Mouse (Mus musculus) forebrain, embryonic 11.5 days (tissue): ENCODE data around the gene Chst8. TPM values are rescaled to one million over a fixed set of nuclear protein-coding genes. Genes with fewer than 3 reads are reported as not detected.
A peak's percentile ranks its signal among the peaks of the same experiment; 100 is the strongest.

Experiments
- ATAC-seq: fragments of 200-750 bp; cut with Nextera tagmentation; replicated peaks from 2 replicates; pipeline ENCODE4 v1.8.0; 2017; ENCODE audit warnings: moderate TSS enrichment; ENCODE audit not compliant: low FRiP score
- DNase-seq: peaks from one replicate; pipeline ENCODE4 v3.0.0-alpha.2; 2017; ENCODE audit warnings: low spot score
- H3K27ac ChIP-seq: fragments of 300-500 bp; sonication (generic); 2 replicates; pipeline ENCODE4 v1.5.1; 2014; ENCODE audit warnings: low read depth, low read length
- H3K27me3 ChIP-seq: fragments of 300-500 bp; sonication (generic); 2 replicates; pipeline ENCODE4 v1.6.1; 2014; ENCODE audit warnings: mild to moderate bottlenecking, low read length, mixed read lengths; ENCODE audit not compliant: control insufficient read depth, insufficient read depth
- H3K36me3 ChIP-seq: fragments of 300-500 bp; sonication (generic); 2 replicates; pipeline ENCODE4 v1.6.1; 2014; ENCODE audit warnings: mild to moderate bottlenecking, low read length, moderate library complexity, mixed read lengths; ENCODE audit not compliant: control insufficient read depth, insufficient read depth
- H3K4me1 ChIP-seq: fragments of 300-500 bp; sonication (generic); replicated peaks from 2 replicates; pipeline ENCODE4 v1.6.1; 2014; ENCODE audit warnings: low read length, mixed read lengths; ENCODE audit not compliant: control insufficient read depth, insufficient read depth
- H3K4me2 ChIP-seq: fragments of 300-500 bp; sonication (generic); 2 replicates; pipeline ENCODE4 v1.6.1; 2014; ENCODE audit warnings: low read depth, mild to moderate bottlenecking, low read length, moderate library complexity, mixed read lengths; ENCODE audit not compliant: severe bottlenecking
- H3K4me3 ChIP-seq: fragments of 300-500 bp; sonication (generic); 2 replicates; pipeline ENCODE4 v1.5.1; 2014; ENCODE audit warnings: low read depth, low read length
- H3K9ac ChIP-seq: fragments of 300-500 bp; sonication (generic); 2 replicates; pipeline ENCODE4 v1.6.1; 2014; ENCODE audit warnings: low read length
- H3K9me3 ChIP-seq: fragments of 300-500 bp; sonication (generic); 2 replicates; pipeline ENCODE4 v1.6.1; 2016; ENCODE audit warnings: low read length, mixed read lengths; ENCODE audit not compliant: control insufficient read depth
- WGBS: fragments of 180-500 bp; shearing (Covaris S2); extraction: QIAGEN DNeasy Blood & Tissue Kit; methylation state at CpG from one replicate; pipeline ENCODE4 v1.1.7; 2014; 5-methylcytosine and 5-hydroxymethylcytosine counted together
- polyA plus RNA-seq: library from polyadenylated mRNA; unstranded; fragments of >200 nt; fragmentation: Nextera tagmentation; extraction: Ambion mirVana; gene quantifications from 2 replicates; pipeline ENCODE4 v1.2.1, GENCODE M21; 2014

Chst8 gene
- polyA plus RNA-seq, 1 experiment from 2014 or later = 11.4 TPM

- WGBS = 5% methylated on average over 5 of the region's 5 CpGs
- H3K9me3 ChIP-seq = no peaks in the 10 kb centered on the region
Observed at GRCm38 (mm10) chr7:34662227-34662626, 150.3 kb downstream of the Chst8 start.

GRCm38 (mm10) chr7:34659386-34660085, 153.0 kb downstream of the Chst8 start:
- H3K27ac ChIP-seq = no peak overlapping the region
- WGBS = 77% methylated on average over 5 of the region's 6 CpGs
- H3K4me2 ChIP-seq = no peak overlapping the region
- H3K9me3 ChIP-seq = no peaks in the 10 kb centered on the region
- H3K27me3 ChIP-seq = no peaks in the 10 kb centered on the region
- no peak overlapping the region for H3K9ac ChIP-seq
- no peaks in the 10 kb centered on the region for H3K36me3 ChIP-seq
- no peak for DNase-seq
- peaks cover 8% of the 10 kb centered on the region; the same call in 1 of the 2 replicates for H3K4me1 ChIP-seq
- no peak for ATAC-seq
- no peak overlapping the region for H3K4me3 ChIP-seq

More at GRCm38 (mm10) chr7:34662227-34662626, 150.3 kb downstream of the Chst8 start:
- Histone ChIP-seq H3K27ac (no peak overlapping the region), H3K36me3 (no peaks in the 10 kb centered on the region), H3K9ac (peak overlapping the region; percentile 13; the same call in 1 of the 2 replicates), H3K4me3 (no peak overlapping the region), H3K27me3 (no peaks in the 10 kb centered on the region), H3K4me1 (peaks cover 3% of the 10 kb centered on the region; the same call in 1 of the 2 replicates), H3K4me2 (no peak overlapping the region; the same call in 1 of the 2 replicates)
- ATAC-seq = no peak
- DNase-seq = no peak

GRCm38 (mm10) chr7:34656632-34657031, 155.9 kb downstream of the Chst8 start, which contains the start of gene Kctd15:
TSS of gene Kctd15 (minus strand) at chr7:34656732.
- ATAC-seq (no peak), DNase-seq (no peak)
- Histone ChIP-seq H3K4me2 (peak within 1 kb of the TSS; percentile 55), H3K4me1 (peaks cover 12% of the 10 kb centered on the region), H3K27me3 (no peaks in the 10 kb centered on the region), H3K9ac (peak within 1 kb of the TSS; percentile 97), H3K4me3 (peak within 1 kb of the TSS; percentile 76), H3K9me3 (no peaks in the 10 kb centered on the region), H3K36me3 (no peaks in the 10 kb centered on the region), H3K27ac (peak within 1 kb of the TSS; percentile 99)
- 68% methylated on average over 5 of the region's 5 CpGs for WGBS

GRCm38 (mm10) chr7:34655086-34655839, 157.2 kb downstream of the Chst8 start:
- peak; percentile 79 for ATAC-seq
- peak; percentile 98 for DNase-seq
- under 1% methylated on average over 61 of the region's 74 CpGs for WGBS

GRCm38 (mm10) chr7:34654441-34655085, 157.9 kb downstream of the Chst8 start:
- peak overlapping the region; percentile 55 for H3K4me2 ChIP-seq
- H3K27me3 ChIP-seq = no peaks in the 10 kb centered on the region
- DNase-seq (peak; percentile 92), ATAC-seq (peak; percentile 49)
- peak overlapping the region; percentile 99 for H3K27ac ChIP-seq
- peak overlapping the region; percentile 76 for H3K4me3 ChIP-seq
- H3K4me1 ChIP-seq = peaks cover 16% of the 10 kb centered on the region
- no peaks in the 10 kb centered on the region for H3K9me3 ChIP-seq
- under 1% methylated on average over 57 of the region's 81 CpGs for WGBS
- peak overlapping the region; percentile 97 for H3K9ac ChIP-seq
- peaks cover 4% of the 10 kb centered on the region for H3K36me3 ChIP-seq

More at GRCm38 (mm10) chr7:34655086-34655839, 157.2 kb downstream of the Chst8 start:
- Histone ChIP-seq H3K27me3 (no peaks in the 10 kb centered on the region), H3K27ac (peak overlapping the region; percentile 99), H3K4me3 (peak overlapping the region; percentile 76), H3K4me1 (peaks cover 16% of the 10 kb centered on the region), H3K9ac (peak overlapping the region; percentile 97), H3K4me2 (peak overlapping the region; percentile 55), H3K9me3 (no peaks in the 10 kb centered on the region), H3K36me3 (no peaks in the 10 kb centered on the region)

GRCm38 (mm10) chr7:34653731-34654440, 158.6 kb downstream of the Chst8 start:
- H3K4me1 ChIP-seq = peaks cover 16% of the 10 kb centered on the region
- peak; percentile 86 for DNase-seq
- H3K27ac ChIP-seq = peak overlapping the region; percentile 99
- peak overlapping the region; percentile 76 for H3K4me3 ChIP-seq
- no peaks in the 10 kb centered on the region for H3K27me3 ChIP-seq
- H3K9ac ChIP-seq = peak overlapping the region; percentile 97
- under 1% methylated on average over 54 of the region's 64 CpGs for WGBS
- no peaks in the 10 kb centered on the region for H3K9me3 ChIP-seq
- ATAC-seq = peak; percentile 45
- H3K36me3 ChIP-seq = peaks cover 11% of the 10 kb centered on the region
- peak overlapping the region; percentile 55 for H3K4me2 ChIP-seq

GRCm38 (mm10) chr7:34652751-34653502, 159.6 kb downstream of the Chst8 start:
- WGBS = under 1% methylated on average over 48 of the region's 48 CpGs
- Histone ChIP-seq H3K9me3 (no peaks in the 10 kb centered on the region), H3K4me3 (peak overlapping the region; percentile 76), H3K4me2 (peak overlapping the region; percentile 55), H3K4me1 (peaks cover 16% of the 10 kb centered on the region), H3K27ac (peak overlapping the region; percentile 99), H3K36me3 (peaks cover 20% of the 10 kb centered on the region), H3K27me3 (no peaks in the 10 kb centered on the region), H3K9ac (peak overlapping the region; percentile 97)
- DNase-seq (peak; percentile 81), ATAC-seq (0 out of 2 replicates have a peak, but pooled peaks have one; percentile 14)
